Mouse (Mus musculus) testis, adult 2 months (tissue): ENCODE measurements around the gene 1700017B05Rik.

Experiments used
- CTCF ChIP-seq: fragments of 200-500 bp; IDR thresholded peaks from 2 replicates; pipeline ENCODE4 v1.5.1; 2012; ENCODE audit warnings: low read depth, mild to moderate bottlenecking, inconsistent platforms, low read length, moderate library complexity; ENCODE audit not compliant: control insufficient read depth, insufficient read depth, insufficient replicate concordance
- POLR2A ChIP-seq: fragments of 200-500 bp; IDR thresholded peaks from 2 replicates; pipeline ENCODE4 v1.6.1; 2012; ENCODE audit warnings: low read depth, mild to moderate bottlenecking, inconsistent platforms, low read length, moderate library complexity; ENCODE audit not compliant: control insufficient read depth

DNA sequence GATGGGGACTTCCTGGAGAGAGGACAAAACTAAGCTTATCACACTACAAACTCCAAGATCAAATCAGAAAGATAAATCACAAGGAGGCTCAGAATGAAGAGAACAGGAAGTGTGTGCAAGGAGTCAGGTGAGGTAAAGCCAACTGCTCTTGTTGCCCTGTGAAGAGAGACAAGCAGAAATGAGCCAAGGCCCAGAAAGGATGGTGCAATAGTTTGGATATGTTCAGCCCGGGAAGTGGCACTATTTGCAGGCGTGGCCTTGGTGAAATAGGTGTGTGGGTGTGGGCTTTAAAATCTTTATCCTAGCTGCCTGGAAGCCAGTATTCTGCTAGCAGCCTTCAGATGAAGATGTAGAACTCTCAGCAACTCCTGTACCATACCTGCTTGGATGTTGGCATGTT lies 38.4 kb upstream of the 1700017B05Rik start:
- no peak for TF ChIP-seq POLR2A
- TF ChIP-seq CTCF = no peak
